Mouse (Mus musculus): ENCODE results near the gene Gm20388.

- TF ChIP-seq CTCF (IDR thresholded peaks at IDR 0.05; ENCODE audit: insufficient read depth, low read depth, low read length) (no peak), POLR2A (IDR thresholded peaks at IDR 0.05; ENCODE audit: insufficient read depth, low read depth, low read length) (no peak)
Measured at GRCm38 (mm10) chr8:124184507-124184906, 4273.9 kb downstream of the Gm20388 start.

Measured in olfactory bulb, adult 2 months (tissue).